Mouse (Mus musculus): ENCODE results near the gene Omd.
"Not testable (repeated sequence)": the region's sequence is repeated elsewhere in the genome, so short reads cannot be mapped to it uniquely, and the experiment has no call there.

DNA sequence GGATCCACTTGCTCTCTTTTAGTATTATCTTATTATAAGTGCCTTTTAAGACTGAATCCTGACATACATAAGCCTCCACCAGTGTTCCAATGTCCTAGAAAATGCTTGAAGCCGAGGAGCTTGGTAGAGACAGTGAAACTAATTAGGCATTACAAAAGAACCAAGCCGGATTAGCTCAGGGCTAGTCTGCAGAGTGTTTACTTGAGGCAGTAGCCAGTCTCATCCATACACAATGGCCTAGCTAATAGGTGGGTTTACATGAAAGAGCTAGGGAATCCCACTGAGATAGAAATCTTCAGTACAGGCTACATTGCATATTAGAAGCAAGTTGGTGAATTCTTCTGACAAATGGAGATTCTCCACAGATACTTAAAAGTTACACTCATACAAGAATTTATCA, 20.3 kb downstream of the Omd start:
- not testable (repeated sequence) for TF ChIP-seq CTCF (IDR thresholded peaks at IDR 0.05; ENCODE audit: insufficient read depth, low read length); POLR2A (IDR thresholded peaks at IDR 0.05; ENCODE audit: borderline replicate concordance, extremely low read depth, low read depth, low read length)

All from lung, adult 2 months (tissue).